Mouse (Mus musculus) intestine, embryonic 16.5 days (tissue): Measurements from ENCODE around the gene Vav1. TPM values are rescaled to one million over a fixed set of nuclear protein-coding genes. Genes with fewer than 3 reads are reported as not detected.
A peak's percentile ranks its signal among the peaks of the same experiment; 100 is the strongest.

Source experiments
- ATAC-seq: fragments of 200-750 bp; cut with Nextera tagmentation; 2 replicates; pipeline ENCODE4 v1.8.0; 2017; ENCODE audit warnings: moderate TSS enrichment, moderate library complexity
- H3K27ac ChIP-seq: fragments of 300-500 bp; sonication (generic); 2 replicates; pipeline ENCODE4 v1.5.1; 2014; ENCODE audit warnings: mild to moderate bottlenecking, low read length
- H3K27me3 ChIP-seq: fragments of 300-500 bp; sonication (generic); replicated peaks from 2 replicates; pipeline ENCODE4 v1.6.1; 2014; ENCODE audit warnings: low read length, control low read depth, mixed read lengths; ENCODE audit not compliant: control insufficient read depth, insufficient read depth
- H3K36me3 ChIP-seq: fragments of 300-500 bp; sonication (generic); 2 replicates; pipeline ENCODE4 v1.6.1; 2014; ENCODE audit warnings: low read length, control low read depth; ENCODE audit not compliant: control insufficient read depth, insufficient read depth
- H3K4me1 ChIP-seq: fragments of 300-500 bp; sonication (generic); 2 replicates; pipeline ENCODE4 v1.6.1; 2014; ENCODE audit warnings: low read length, control low read depth, mixed read lengths; ENCODE audit not compliant: control insufficient read depth, insufficient read depth
- H3K4me2 ChIP-seq: fragments of 300-500 bp; sonication (generic); 2 replicates; pipeline ENCODE4 v1.6.1; 2014; ENCODE audit warnings: low read depth, low read length, control low read depth
- H3K4me3 ChIP-seq: fragments of 300-500 bp; sonication (generic); 2 replicates; pipeline ENCODE4 v1.5.1; 2014; ENCODE audit warnings: mild to moderate bottlenecking, low read length
- H3K9ac ChIP-seq: fragments of 300-500 bp; sonication (generic); 2 replicates; pipeline ENCODE4 v1.6.1; 2014; ENCODE audit warnings: low read depth, low read length
- H3K9me3 ChIP-seq: fragments of 300-500 bp; sonication (generic); 2 replicates; pipeline ENCODE4 v1.6.1; 2016; ENCODE audit warnings: low read length, control low read depth; ENCODE audit not compliant: control insufficient read depth
- WGBS: fragments of 180-500 bp; shearing (Covaris S2); extraction: QIAGEN DNeasy Blood & Tissue Kit; methylation state at CpG from one replicate; pipeline ENCODE4 v1.1.7; 2014; 5-methylcytosine and 5-hydroxymethylcytosine counted together
- polyA plus RNA-seq: library from polyadenylated mRNA; unstranded; fragments of >200 nt; fragmentation: Nextera tagmentation; extraction: Ambion mirVana; gene quantifications from 2 replicates; pipeline ENCODE4 v1.2.1, GENCODE M21; 2015

The Vav1 gene
- polyA plus RNA-seq, 1 experiment from 2014 or later = 2.4 TPM

GRCm38 (mm10) chr17:57243650-57244370 is 35.1 kb upstream of the Vav1 start:
- 75% methylated on average over 10 of the region's 10 CpGs for WGBS
- ATAC-seq = no peak
- H3K36me3 ChIP-seq = peaks cover 16% of the 10 kb centered on the region
- no peak overlapping the region for H3K27ac ChIP-seq
- H3K27me3 ChIP-seq = no peaks in the 10 kb centered on the region
- H3K9me3 ChIP-seq = no peaks in the 10 kb centered on the region
- H3K4me2 ChIP-seq = no peak overlapping the region
- no peak overlapping the region for H3K4me3 ChIP-seq
- H3K9ac ChIP-seq = no peak overlapping the region
- peaks cover 12% of the 10 kb centered on the region for H3K4me1 ChIP-seq

- Histone ChIP-seq H3K27ac (no peak overlapping the region), H3K36me3 (peaks cover 16% of the 10 kb centered on the region), H3K4me1 (peaks cover 15% of the 10 kb centered on the region), H3K9me3 (no peaks in the 10 kb centered on the region), H3K4me3 (no peak overlapping the region), H3K27me3 (no peaks in the 10 kb centered on the region), H3K4me2 (no peak overlapping the region), H3K9ac (no peak overlapping the region)
- 90% methylated on average over 10 of the region's 10 CpGs for WGBS
- ATAC-seq = no peak
Observed at GRCm38 (mm10) chr17:57245311-57245929, 33.5 kb upstream of the Vav1 start.

GRCm38 (mm10) chr17:57246663-57247392 is 32.1 kb upstream of the Vav1 start:
- no peak for ATAC-seq

GRCm38 (mm10) chr17:57247393-57248200 is 31.3 kb upstream of the Vav1 start:
- under 1% methylated on average over 46 of the region's 46 CpGs for WGBS
- H3K4me3 ChIP-seq = peak overlapping the region; percentile 88
- ATAC-seq = peak; percentile 89

More at GRCm38 (mm10) chr17:57246663-57247392, 32.1 kb upstream of the Vav1 start:
- Histone ChIP-seq H3K36me3 (peaks cover 11% of the 10 kb centered on the region), H3K9me3 (no peaks in the 10 kb centered on the region), H3K4me2 (peak overlapping the region; percentile 84), H3K9ac (peak overlapping the region; percentile 95), H3K27ac (peak overlapping the region; percentile 92), H3K4me1 (peaks cover 21% of the 10 kb centered on the region), H3K27me3 (no peaks in the 10 kb centered on the region), H3K4me3 (peak overlapping the region; percentile 88)
- WGBS = 4% methylated on average over 18 of the region's 18 CpGs

GRCm38 (mm10) chr17:57248201-57248699 is 30.6 kb upstream of the Vav1 start, which contains the start of gene Gpr108:
Gene Gpr108, minus strand, starts transcription at chr17:57248446.
- H3K36me3 ChIP-seq = peaks cover 4% of the 10 kb centered on the region

More at GRCm38 (mm10) chr17:57247393-57248200, 31.3 kb upstream of the Vav1 start:
- Histone ChIP-seq H3K9ac (peak overlapping the region; percentile 95), H3K27me3 (no peaks in the 10 kb centered on the region), H3K36me3 (peaks cover 9% of the 10 kb centered on the region), H3K27ac (peak overlapping the region; percentile 92), H3K4me2 (peak overlapping the region; percentile 94), H3K9me3 (no peaks in the 10 kb centered on the region), H3K4me1 (peaks cover 21% of the 10 kb centered on the region)

GRCm38 (mm10) chr17:57248771-57249170 is 30.1 kb upstream of the Vav1 start:
- peaks cover 21% of the 10 kb centered on the region for H3K4me1 ChIP-seq
- H3K9me3 ChIP-seq = no peaks in the 10 kb centered on the region
- peak overlapping the region; percentile 94 for H3K4me2 ChIP-seq
- H3K9ac ChIP-seq = peak overlapping the region; percentile 71
- H3K36me3 ChIP-seq = peaks cover 6% of the 10 kb centered on the region
- 6% methylated on average over 13 of the region's 13 CpGs for WGBS
- H3K4me3 ChIP-seq = peak overlapping the region; percentile 88
- ATAC-seq = no peak
- no peaks in the 10 kb centered on the region for H3K27me3 ChIP-seq
- peak overlapping the region; percentile 90 for H3K27ac ChIP-seq

More at GRCm38 (mm10) chr17:57248201-57248699, 30.6 kb upstream of the Vav1 start, which contains the start of gene Gpr108:
- H3K4me1 ChIP-seq = peaks cover 21% of the 10 kb centered on the region
- H3K9me3 ChIP-seq = no peaks in the 10 kb centered on the region
- peak within 1 kb of the TSS; percentile 92 for H3K27ac ChIP-seq
- peak; percentile 65 for ATAC-seq
- peak within 1 kb of the TSS; percentile 88 for H3K4me3 ChIP-seq
- WGBS = 1% methylated on average over 12 of the region's 12 CpGs
- H3K4me2 ChIP-seq = peak within 1 kb of the TSS; percentile 94
- H3K9ac ChIP-seq = peak within 1 kb of the TSS; percentile 95
- H3K27me3 ChIP-seq = no peaks in the 10 kb centered on the region

GRCm38 (mm10) chr17:57249186-57250181 is 29.4 kb upstream of the Vav1 start, which contains the start of gene Trip10:
Gene Trip10, plus strand, starts transcription at chr17:57249455.
- H3K27ac ChIP-seq = peak within 1 kb of the TSS; percentile 90
- WGBS = under 1% methylated on average over 50 of the region's 52 CpGs
- H3K4me1 ChIP-seq = peaks cover 21% of the 10 kb centered on the region

More at GRCm38 (mm10) chr17:57249186-57250181, 29.4 kb upstream of the Vav1 start, which contains the start of gene Trip10:
- no peaks in the 10 kb centered on the region for H3K27me3 ChIP-seq
- peak within 1 kb of the TSS; percentile 94 for H3K4me2 ChIP-seq
- peak within 1 kb of the TSS; percentile 88 for H3K4me3 ChIP-seq
- peaks cover 6% of the 10 kb centered on the region for H3K36me3 ChIP-seq
- H3K9ac ChIP-seq = peak within 1 kb of the TSS; percentile 81
- no peaks in the 10 kb centered on the region for H3K9me3 ChIP-seq
- ATAC-seq = peak; percentile 40
